Mouse (Mus musculus) heart, embryonic 15.5 days (tissue): ENCODE data around the gene Vangl1. TPM values are rescaled to one million over a fixed set of nuclear protein-coding genes. Genes with fewer than 3 reads are reported as not detected.
A peak's percentile ranks its signal among the peaks of the same experiment; 100 is the strongest.

Experiments used
- ATAC-seq: fragments of 200-750 bp; cut with Nextera tagmentation; replicated peaks from 2 replicates; pipeline ENCODE4 v1.8.0; 2017; ENCODE audit warnings: low read depth, moderate TSS enrichment; ENCODE audit not compliant: insufficient number of reproducible peaks, insufficient read depth, low FRiP score
- H3K27ac ChIP-seq: fragments of 300-500 bp; sonication (generic); 2 replicates; pipeline ENCODE4 v1.5.1; 2015; ENCODE audit warnings: mild to moderate bottlenecking, inconsistent platforms
- H3K27me3 ChIP-seq: fragments of 300-500 bp; sonication (generic); 2 replicates; pipeline ENCODE4 v1.6.1; 2015; ENCODE audit warnings: inconsistent platforms
- H3K36me3 ChIP-seq: fragments of 300-500 bp; sonication (generic); 2 replicates; pipeline ENCODE4 v1.6.1; 2015; ENCODE audit warnings: mild to moderate bottlenecking, inconsistent platforms
- H3K4me1 ChIP-seq: fragments of 300-500 bp; sonication (generic); replicated peaks from 2 replicates; pipeline ENCODE4 v1.6.1; 2015; ENCODE audit warnings: inconsistent platforms
- H3K4me2 ChIP-seq: fragments of 300-500 bp; sonication (generic); 2 replicates; pipeline ENCODE4 v1.6.1; 2015; ENCODE audit warnings: inconsistent platforms, mild to moderate bottlenecking, moderate library complexity
- H3K4me3 ChIP-seq: fragments of 300-500 bp; sonication (generic); 2 replicates; pipeline ENCODE4 v1.5.1; 2015; ENCODE audit warnings: mild to moderate bottlenecking, inconsistent platforms
- H3K9ac ChIP-seq: fragments of 300-500 bp; sonication (generic); 2 replicates; pipeline ENCODE4 v1.6.1; 2015; ENCODE audit warnings: mild to moderate bottlenecking, inconsistent platforms
- H3K9me3 ChIP-seq: fragments of 300-500 bp; sonication (generic); replicated peaks from 2 replicates; pipeline ENCODE4 v1.6.1; 2016; ENCODE audit warnings: inconsistent platforms
- WGBS: fragments of 180-500 bp; shearing (Covaris S2); methylation state at CpG from one replicate; pipeline ENCODE4 v1.1.7; 2015; ENCODE audit warnings: mixed read lengths; 5-methylcytosine and 5-hydroxymethylcytosine counted together
- polyA plus RNA-seq: library from polyadenylated mRNA; unstranded; fragments of >200 nt; fragmentation: Nextera tagmentation; extraction: Ambion mirVana; gene quantifications from 2 replicates; pipeline ENCODE4 v1.2.1, GENCODE M21; 2015

The Vangl1 gene
- polyA plus RNA-seq, 1 experiment from 2014 or later, result 20.2 TPM

DNA sequence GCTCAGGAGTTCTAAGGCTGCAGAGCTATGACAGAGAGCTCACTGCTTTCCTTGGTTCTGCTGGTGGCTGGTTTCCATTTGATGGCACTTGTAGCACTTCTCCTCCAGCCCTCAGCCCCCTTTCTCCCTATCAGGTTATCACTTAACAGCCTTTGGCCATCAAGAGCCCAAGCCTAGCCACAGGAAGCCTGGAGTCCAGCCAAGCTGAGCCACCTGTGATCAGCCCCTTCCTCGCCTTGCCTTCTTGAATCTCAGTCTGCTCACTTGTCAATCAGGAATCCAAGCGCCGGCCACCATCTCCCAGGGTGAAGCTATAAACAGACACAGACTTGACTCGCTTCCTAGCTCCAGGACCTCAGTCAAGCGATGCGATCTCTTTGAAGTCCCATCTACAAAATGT, 6.0 kb downstream of the Vangl1 start:
- Histone ChIP-seq H3K27ac (0 out of 2 replicates have a peak overlapping the region, but pooled peaks have one; percentile 5), H3K4me3 (no peak overlapping the region), H3K4me2 (no peak overlapping the region), H3K36me3 (peaks cover 11% of the 10 kb centered on the region; the same call in 1 of the 2 replicates), H3K9me3 (no peaks in the 10 kb centered on the region), H3K27me3 (no peaks in the 10 kb centered on the region), H3K4me1 (peaks cover 78% of the 10 kb centered on the region), H3K9ac (no peak overlapping the region)
- WGBS, result 35% methylated on average over 6 of the region's 6 CpGs
- no peak for ATAC-seq

DNA sequence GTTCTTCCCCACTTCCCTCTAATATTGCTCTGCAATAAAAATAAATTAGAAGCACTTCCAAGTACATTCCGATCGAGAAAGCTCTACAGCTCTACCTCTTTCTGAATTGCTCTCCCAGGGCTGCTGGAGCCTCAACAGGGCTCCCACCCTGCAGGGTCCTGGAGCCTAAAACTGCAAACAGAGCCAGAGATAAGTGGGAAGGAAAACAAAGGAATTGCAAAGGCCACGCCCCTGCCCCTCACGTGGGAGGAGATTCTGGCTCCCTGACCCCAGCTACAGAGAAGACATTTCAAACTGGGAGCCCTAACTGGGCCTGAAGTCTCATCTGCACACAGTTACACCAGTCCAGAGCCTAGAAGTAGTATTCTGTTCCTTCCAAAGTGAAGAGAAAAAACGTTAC, 6.7 kb downstream of the Vangl1 start:
- Histone ChIP-seq H3K9ac (no peak overlapping the region), H3K27ac (no peak overlapping the region), H3K4me3 (no peak overlapping the region), H3K4me2 (no peak overlapping the region), H3K9me3 (no peaks in the 10 kb centered on the region), H3K27me3 (no peaks in the 10 kb centered on the region), H3K36me3 (peaks cover 11% of the 10 kb centered on the region; the same call in 1 of the 2 replicates), H3K4me1 (peaks cover 78% of the 10 kb centered on the region)
- 20% methylated on average over 5 of the region's 5 CpGs for WGBS
- no peak for ATAC-seq

DNA sequence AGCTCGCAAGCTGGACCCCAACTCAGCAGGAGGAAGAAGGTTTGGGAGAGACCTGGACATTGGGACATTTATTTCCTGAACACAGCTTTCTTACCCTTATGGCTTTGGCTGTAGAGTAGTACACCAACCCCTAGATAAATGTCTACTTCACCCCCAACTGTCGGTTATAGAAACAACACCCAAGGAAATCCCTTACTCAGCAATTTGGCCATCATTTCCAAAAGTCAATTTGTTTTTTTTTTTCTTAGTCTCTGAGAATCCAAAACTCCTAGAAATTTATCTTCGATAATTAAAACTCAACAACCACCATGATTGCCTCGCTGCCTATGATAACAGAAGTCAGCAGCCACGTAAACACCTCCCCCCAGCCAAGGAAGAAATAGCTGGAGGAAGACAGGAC, 7.3 kb downstream of the Vangl1 start:
- WGBS, result 64% methylated on average over 5 of the region's 5 CpGs
- Histone ChIP-seq H3K27me3 (no peaks in the 10 kb centered on the region), H3K9me3 (no peaks in the 10 kb centered on the region), H3K27ac (no peak overlapping the region), H3K4me3 (no peak overlapping the region), H3K36me3 (peaks cover 11% of the 10 kb centered on the region; the same call in 1 of the 2 replicates), H3K4me2 (no peak overlapping the region), H3K9ac (no peak overlapping the region), H3K4me1 (peaks cover 82% of the 10 kb centered on the region)
- ATAC-seq, result no peak

DNA sequence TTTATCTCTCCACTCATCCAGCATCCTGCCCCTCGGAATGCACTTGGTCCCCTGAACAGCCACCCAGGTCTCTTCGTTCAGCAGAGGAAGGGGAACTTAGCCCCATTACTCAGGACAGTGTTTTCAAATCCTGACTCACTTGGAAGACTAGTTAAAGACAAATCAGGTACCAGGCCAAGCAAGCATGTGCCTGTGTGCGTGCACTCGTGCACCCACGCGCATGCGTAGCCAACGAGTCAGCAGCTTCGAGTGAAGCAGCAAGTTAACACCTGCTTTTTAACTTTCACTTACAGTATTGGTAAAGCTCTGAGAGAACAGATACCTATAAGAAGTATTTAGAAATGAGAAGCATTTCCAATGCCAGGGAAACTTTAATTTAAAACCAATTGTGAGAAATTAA, 8.3 kb downstream of the Vangl1 start:
- H3K9me3 ChIP-seq, result no peaks in the 10 kb centered on the region
- no peak overlapping the region for H3K9ac ChIP-seq
- no peak overlapping the region for H3K4me3 ChIP-seq
- H3K4me2 ChIP-seq, result no peak overlapping the region
- WGBS, result 90% methylated on average over 9 of the region's 9 CpGs
- peaks cover 91% of the 10 kb centered on the region for H3K4me1 ChIP-seq
- ATAC-seq, result no peak
- H3K36me3 ChIP-seq, result peaks cover 11% of the 10 kb centered on the region; the same call in 1 of the 2 replicates
- no peak overlapping the region for H3K27ac ChIP-seq
- no peaks in the 10 kb centered on the region for H3K27me3 ChIP-seq

DNA sequence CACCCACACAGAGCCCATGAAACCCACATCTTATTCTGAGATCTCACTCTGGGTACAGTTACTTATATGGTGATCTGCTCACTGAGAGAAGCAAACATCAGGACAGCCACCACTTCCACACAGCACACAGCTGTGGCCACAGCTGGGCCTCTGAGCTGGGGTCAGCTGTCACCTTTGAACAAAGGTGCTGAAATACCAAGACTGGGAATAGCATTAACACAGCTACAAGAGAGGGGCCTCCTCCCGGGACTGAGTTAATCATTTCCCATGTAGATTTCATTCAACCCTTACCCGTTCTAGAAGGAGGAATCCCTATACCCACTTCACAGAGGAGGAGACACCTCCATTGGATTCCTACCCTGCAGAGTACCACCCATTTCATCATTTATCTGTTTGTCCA, 8.7 kb downstream of the Vangl1 start:
- Histone ChIP-seq H3K9ac (no peak overlapping the region), H3K4me3 (no peak overlapping the region), H3K9me3 (no peaks in the 10 kb centered on the region), H3K27me3 (no peaks in the 10 kb centered on the region), H3K36me3 (peaks cover 11% of the 10 kb centered on the region; the same call in 1 of the 2 replicates), H3K4me2 (no peak overlapping the region), H3K27ac (no peak overlapping the region), H3K4me1 (peaks cover 91% of the 10 kb centered on the region)
- ATAC-seq, result no peak
- 55% methylated on average over 2 of the region's 2 CpGs for WGBS

DNA sequence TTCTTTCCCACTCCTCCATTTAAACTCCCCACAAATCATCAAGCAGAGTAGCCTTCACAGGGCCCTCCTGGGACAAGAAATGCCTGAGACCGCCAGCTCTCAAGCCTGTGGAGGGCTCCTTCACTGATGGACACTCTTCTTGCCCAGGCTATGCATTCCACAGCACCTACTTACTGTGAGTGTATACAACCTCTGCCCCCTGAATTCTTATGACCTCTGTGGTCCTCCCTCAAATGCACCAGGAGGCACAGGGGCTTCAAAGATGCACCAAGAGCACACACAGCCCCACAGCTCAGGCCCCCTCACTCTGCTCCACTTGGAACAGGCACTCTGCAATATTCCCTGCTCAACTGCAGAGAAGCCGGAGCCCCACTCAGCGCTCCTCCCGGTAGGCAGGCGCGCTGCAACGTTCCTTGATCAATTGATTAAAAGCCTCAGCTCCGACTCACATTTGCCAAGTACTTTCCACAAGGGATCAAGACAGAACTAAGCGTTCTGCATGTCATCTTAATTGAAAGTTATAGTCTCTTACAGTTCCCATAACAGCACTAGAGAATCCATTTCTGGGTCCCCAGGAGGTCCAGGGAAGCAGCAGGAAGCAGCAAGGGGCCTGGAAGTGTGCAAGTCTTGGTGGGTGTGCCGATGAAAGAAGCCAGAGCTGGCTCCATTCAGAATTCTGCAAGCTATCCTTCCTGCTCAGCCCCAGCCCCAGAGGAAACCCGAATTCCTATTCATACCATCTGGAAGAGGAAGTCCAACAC, 10.0 kb downstream of the Vangl1 start:
- 24% methylated on average over 11 of the region's 11 CpGs for WGBS
- H3K4me3 ChIP-seq, result no peak overlapping the region

DNA sequence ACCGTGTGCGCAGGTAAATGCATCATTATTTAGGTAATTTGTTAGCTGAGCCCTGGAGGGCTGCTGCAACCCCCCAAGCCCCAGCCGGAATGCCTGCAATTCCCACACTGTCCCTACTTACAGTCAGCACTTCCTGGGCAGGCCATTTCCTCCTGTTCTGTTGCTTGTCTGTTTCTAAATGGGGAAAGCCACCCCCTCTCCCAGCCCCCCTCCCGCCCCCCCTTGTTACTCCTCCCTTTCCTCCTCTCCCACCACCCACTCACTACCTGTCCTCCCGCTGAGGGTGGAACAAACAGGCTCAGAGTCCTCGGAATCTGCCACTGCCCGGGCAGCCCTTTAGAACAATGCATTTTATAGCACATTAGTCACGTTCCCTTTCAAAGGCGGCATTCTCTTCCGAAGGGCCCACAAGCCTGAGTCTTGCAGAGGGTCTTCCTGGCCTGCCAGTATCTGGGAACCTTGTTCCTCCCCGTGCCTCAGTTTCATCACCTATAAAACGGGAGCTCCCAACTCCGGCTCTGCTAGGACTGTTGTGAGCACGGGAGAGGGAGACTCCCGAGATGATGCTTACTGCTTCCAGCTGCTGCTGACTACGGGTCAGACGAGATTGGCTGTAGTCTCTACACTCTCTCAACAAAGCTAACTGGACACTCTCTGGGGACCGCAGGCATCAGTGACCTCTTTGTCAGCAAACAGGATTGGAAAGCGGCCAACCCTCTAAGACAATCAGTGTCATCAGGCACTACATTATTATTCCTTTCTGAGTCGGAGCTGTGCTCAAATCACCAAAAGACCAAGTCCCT, 10.8 kb downstream of the Vangl1 start:
- Histone ChIP-seq H3K4me3 (no peak overlapping the region; the same call in 1 of the 2 replicates), H3K27me3 (no peaks in the 10 kb centered on the region), H3K36me3 (peaks cover 11% of the 10 kb centered on the region; the same call in 1 of the 2 replicates), H3K9me3 (no peaks in the 10 kb centered on the region), H3K4me2 (peak overlapping the region; percentile 52), H3K4me1 (peaks cover 87% of the 10 kb centered on the region), H3K9ac (no peak overlapping the region), H3K27ac (peak overlapping the region; percentile 81)
- 10% methylated on average over 20 of the region's 20 CpGs for WGBS
- ATAC-seq, result peak; percentile 18; the same call in 1 of the 2 replicates

More for the DNA sequence above, 10.0 kb downstream of the Vangl1 start:
- Histone ChIP-seq H3K9ac (no peak overlapping the region), H3K4me1 (peaks cover 87% of the 10 kb centered on the region), H3K4me2 (peak overlapping the region; percentile 8), H3K36me3 (peaks cover 11% of the 10 kb centered on the region; the same call in 1 of the 2 replicates), H3K9me3 (no peaks in the 10 kb centered on the region), H3K27ac (peak overlapping the region; percentile 81), H3K27me3 (no peaks in the 10 kb centered on the region)
- ATAC-seq, result no peak

DNA sequence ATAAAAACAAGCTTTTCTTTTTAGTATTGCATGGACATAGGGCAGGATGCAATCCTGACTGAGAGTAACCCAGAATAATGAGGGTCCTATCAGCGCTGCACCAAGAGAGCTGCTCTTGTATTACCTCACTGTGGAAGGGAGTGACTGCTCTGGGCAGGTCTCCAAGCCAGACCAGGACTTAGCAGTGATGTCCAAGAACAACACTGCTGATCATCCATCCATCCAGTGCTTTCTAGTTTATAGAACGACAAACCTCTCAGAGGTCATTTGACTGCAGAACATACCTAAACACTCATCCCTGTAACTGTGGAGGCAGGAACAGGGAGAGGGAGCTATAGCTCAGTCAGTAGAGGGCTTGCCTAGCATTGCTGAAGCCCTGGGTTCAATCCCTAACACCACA, 11.9 kb downstream of the Vangl1 start:
- H3K4me2 ChIP-seq, result peak overlapping the region; percentile 52
- H3K27me3 ChIP-seq, result no peaks in the 10 kb centered on the region
- H3K9ac ChIP-seq, result no peak overlapping the region
- H3K4me1 ChIP-seq, result peaks cover 79% of the 10 kb centered on the region
- H3K9me3 ChIP-seq, result no peaks in the 10 kb centered on the region
- peaks cover 11% of the 10 kb centered on the region; the same call in 1 of the 2 replicates for H3K36me3 ChIP-seq
- peak; percentile 72 for ATAC-seq
- no peak overlapping the region; the same call in 1 of the 2 replicates for H3K4me3 ChIP-seq
- 23% methylated on average over 2 of the region's 2 CpGs for WGBS
- H3K27ac ChIP-seq, result peak overlapping the region; percentile 81

DNA sequence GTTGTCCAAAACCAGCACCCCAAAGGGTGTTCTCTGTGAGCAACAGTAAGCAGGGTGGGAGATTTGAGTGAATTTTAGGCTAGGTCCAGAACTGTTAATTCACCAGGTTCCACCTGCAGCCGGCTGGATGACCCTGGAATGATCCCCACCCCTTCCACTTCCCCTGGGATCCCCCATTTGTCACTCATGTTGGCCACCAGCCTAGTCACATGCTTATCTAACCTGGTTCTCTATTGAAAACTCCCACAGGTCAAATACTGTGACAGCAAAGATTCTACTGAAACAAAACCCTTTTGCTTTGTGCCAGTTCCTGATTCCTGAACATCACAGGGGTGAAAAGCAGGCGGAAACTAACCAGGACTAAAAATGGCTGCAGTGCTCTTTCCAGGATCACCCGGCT, 12.9 kb downstream of the Vangl1 start:
- Histone ChIP-seq H3K4me3 (no peak overlapping the region), H3K27ac (0 out of 2 replicates have a peak overlapping the region, but pooled peaks have one; percentile 17), H3K4me2 (no peak overlapping the region), H3K27me3 (no peaks in the 10 kb centered on the region), H3K4me1 (peaks cover 70% of the 10 kb centered on the region), H3K9ac (no peak overlapping the region), H3K9me3 (no peaks in the 10 kb centered on the region), H3K36me3 (peaks cover 16% of the 10 kb centered on the region; the same call in 1 of the 2 replicates)
- WGBS, result 48% methylated on average over 3 of the region's 3 CpGs
- ATAC-seq, result no peak

DNA sequence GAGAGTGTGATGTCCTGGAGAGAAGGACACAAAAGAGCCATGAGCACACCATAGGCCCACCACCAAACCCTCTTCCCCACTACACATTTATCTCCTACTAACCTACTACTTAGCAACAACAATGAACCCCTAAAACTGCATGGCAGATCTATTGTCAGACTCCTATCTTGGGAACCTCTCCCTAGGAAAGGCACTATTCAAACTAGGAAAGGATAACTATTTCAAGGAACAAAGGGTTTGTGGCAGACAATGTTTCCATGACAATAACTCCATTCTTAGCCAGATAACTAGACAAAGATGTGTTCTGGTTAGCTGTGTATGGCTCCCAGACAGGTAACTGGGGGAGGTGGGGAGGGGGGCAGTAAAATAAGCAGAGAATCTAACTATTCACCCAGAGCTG, 13.9 kb downstream of the Vangl1 start:
- Histone ChIP-seq H3K9me3 (no peaks in the 10 kb centered on the region), H3K4me2 (no peak overlapping the region), H3K27ac (no peak overlapping the region), H3K4me1 (peaks cover 64% of the 10 kb centered on the region), H3K27me3 (no peaks in the 10 kb centered on the region), H3K4me3 (no peak overlapping the region), H3K9ac (no peak overlapping the region), H3K36me3 (peaks cover 10% of the 10 kb centered on the region; the same call in 1 of the 2 replicates)
- ATAC-seq, result no peak

DNA sequence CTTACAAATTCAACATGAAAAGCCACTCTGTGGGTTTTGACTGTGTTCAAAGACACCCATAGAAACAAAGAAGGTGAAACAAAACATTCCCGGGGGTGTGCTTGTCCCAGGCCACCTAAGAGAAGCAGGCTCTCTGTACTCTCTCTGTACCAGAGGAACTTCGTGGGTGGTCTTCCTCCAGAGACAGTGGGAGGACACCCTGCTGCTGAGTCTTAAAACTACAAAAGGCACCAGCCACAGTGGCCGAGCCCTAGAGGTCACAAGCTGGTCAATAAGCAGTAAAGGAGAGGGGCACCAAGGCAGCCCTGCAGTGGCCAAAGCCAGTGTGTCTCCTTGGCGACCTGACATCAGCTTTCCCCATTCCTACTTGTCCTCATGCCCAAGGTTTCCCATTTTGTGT, 14.5 kb downstream of the Vangl1 start:
- Histone ChIP-seq H3K27me3 (no peaks in the 10 kb centered on the region), H3K4me2 (no peak overlapping the region), H3K36me3 (peaks cover 11% of the 10 kb centered on the region; the same call in 1 of the 2 replicates), H3K9ac (no peak overlapping the region), H3K4me1 (peaks cover 57% of the 10 kb centered on the region), H3K9me3 (no peaks in the 10 kb centered on the region), H3K27ac (0 out of 2 replicates have a peak overlapping the region, but pooled peaks have one; percentile 11), H3K4me3 (no peak overlapping the region)
- WGBS, result 49% methylated on average over 4 of the region's 4 CpGs
- no peak for ATAC-seq
